Mouse (Mus musculus): ENCODE data around the gene Snx29.

Gene Snx29

DNA sequence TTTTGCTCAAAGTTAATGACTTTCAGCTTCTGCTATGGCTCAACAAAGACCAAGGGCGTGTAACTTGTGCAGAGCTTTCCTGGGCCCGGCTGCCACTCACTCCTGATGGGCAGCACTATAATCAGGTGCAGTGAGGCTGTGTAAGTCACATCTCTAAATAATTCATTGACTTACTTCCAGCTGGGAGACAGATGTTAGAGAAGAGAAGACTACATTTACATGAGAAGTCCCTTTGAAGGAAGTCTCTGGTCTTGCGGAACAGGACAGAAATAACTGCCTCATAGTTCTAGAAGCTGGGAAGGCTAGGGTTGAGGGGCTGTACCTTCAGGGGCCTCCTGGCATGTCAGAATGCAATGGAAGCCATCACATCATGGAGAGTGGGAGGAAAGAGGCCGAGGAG is 127.9 kb downstream of the Snx29 start:
- no peak for DNase-seq

DNA sequence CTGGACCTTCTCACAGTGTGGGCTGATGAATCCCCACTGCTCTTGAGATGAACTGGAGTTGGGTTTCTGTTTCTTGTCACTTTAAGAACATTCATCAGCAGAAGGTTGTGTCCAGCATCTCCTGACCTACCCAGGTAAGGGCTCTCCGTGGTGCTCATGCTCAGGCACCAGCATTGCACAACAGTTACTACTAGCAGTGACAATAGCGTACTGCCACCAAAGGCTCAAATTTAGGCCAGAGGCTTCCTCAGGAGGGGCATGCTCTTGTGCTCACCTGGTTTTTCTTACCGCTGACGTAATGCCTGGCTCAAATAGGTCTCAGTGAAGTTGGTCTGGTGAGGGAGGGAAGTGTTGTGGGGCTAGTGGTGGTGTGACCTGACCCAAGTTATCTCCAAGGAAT is 132.2 kb downstream of the Snx29 start:
- no peak for DNase-seq

DNA sequence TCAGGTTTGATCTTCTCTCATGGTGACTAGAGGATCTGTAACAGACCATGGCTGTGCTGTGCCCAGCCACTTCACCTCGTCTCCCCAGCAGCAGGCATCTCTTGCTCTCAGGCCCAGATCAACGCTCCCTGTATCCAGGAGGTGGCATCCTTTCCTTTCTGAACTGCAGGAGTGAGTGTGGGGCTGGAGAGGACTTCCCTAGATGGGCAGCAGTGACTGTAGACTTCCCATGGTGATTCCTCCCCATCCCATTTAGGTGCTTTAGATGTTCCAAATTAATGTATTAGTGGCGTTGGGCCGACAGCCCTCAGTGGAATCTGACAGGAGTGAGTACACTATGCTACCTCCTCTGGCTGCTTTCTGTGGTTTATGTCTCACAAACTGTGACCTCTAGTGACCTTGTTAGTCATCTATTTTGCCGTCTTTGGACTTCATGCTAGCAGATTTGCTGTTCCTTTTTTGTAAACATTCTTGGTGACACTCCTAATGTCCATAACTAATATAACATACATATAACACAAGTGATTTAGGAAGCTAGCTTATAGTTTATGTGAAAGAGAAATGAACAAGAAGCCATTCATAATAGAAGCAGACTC is 132.9 kb downstream of the Snx29 start:
- DNase-seq = no peak

DNA sequence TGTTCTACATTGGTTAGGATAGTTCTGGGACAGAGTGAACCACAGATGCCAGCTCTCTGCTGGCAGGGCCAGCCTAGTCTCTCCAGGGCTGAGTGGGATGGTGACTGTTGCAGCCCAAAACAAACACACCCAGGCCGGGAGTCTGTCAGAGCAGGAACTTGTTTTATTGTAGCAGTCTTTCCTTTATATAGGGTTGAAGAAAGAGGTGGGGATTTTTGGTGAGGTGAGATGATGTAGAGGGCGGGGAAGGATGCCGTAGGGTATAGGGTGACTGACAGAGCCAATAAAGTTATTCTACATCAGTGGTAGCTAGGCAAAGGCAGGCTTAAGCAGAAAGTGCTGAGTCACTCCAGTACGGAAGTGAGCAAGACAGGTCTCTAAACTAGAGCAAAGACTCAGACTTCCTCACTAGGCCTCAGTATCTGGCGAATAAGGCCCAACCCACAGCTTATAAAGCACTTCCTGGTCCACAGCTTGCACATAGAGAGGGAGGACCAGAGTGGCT is 133.5 kb downstream of the Snx29 start:
- DNase-seq = no peak

DNA sequence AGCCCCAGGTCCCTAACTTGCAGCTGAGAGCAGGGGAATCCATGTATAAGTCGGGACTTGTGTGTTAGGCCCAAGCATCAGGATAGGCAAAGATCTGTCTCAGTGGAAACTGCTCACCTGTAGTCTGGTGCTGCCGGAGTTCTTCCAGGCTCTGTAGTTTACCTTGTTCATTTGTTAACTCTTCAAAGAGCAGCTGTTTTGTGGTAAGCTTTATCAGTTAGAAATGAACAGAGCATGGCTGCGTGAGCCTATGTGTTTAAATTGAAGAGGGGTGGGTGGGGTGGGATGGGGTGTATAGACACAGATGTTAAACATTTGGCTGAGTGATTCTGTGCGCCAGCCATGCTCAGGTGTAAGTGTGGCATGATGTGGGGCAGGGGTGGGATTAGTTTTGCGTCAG is 134.4 kb downstream of the Snx29 start:
- no peak for DNase-seq

DNA sequence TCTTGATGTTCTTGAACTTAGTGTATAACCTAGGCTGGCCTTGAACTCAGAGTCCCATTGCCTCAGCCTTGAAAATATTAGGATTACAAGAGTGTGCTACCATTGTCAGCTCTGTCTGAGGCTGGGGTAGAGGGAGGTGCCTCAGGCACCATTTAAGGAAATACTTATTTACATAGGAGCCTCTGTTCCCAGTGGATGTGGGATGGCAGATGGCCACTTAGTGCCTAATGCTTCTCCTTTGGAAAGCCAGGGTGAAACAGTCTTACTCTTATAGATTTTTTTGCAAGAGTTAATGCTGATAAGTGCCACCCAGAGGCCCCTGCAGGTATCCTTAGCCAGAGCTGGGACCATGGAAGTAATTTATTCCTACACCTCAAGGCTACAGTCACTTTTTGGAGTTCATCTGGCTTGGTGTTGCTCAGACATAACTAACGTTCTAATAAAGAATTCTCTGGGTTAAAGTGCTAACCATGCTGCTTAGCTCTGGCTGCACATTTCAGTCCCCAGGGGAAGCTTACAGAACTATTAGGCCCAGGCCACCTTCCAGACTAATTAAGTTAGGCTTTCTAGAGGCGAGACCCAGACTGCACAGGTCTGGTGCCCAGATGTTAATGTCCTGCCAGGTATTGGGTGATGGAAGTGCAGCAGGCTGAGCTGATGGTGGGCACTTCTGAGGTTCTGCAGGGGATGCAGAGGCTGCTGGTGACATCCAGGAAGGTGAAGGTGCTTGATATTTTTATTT is 135.1 kb downstream of the Snx29 start:
- no peak for DNase-seq

DNA sequence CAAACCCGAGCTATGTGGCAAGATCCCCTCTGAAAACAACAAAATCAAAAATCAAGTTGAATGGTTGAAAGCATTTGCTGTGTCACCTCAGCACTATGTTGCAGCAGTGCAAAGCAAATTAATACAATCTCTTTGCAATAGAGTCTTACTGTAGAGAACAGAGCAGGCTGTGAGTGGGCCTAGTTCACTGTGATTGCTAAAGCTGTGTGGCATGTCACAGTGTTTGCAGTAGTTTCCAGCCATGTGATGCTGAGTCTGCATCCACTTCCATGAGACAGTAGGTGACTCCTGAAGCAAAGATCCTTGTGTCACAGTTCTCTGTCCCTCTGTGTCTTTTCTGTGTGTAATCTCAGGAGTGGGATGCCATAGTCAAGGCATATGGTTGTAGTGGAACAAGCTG is 137.5 kb downstream of the Snx29 start:
- no peak for DNase-seq

DNA sequence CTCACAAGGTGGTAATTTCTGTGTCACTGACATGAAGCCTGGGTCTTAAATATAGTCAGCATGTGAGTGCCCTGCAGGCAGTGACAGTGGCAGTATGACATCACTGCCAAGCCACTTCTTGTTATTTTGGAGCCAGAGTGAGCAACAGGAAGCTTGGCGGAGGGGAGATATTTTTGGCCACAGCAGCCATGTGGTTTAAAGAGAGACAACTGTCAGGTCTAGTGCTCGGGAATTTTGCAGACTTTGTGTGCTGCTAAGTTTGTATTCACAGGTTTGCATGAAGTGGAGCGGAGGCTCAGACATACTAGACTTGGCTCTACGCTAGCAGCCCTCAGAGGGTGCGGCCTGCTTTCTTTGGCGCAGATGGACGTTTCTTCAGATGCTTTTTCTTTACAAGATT is 138.9 kb downstream of the Snx29 start:
- DNase-seq = peak; percentile 33 to 50

DNA sequence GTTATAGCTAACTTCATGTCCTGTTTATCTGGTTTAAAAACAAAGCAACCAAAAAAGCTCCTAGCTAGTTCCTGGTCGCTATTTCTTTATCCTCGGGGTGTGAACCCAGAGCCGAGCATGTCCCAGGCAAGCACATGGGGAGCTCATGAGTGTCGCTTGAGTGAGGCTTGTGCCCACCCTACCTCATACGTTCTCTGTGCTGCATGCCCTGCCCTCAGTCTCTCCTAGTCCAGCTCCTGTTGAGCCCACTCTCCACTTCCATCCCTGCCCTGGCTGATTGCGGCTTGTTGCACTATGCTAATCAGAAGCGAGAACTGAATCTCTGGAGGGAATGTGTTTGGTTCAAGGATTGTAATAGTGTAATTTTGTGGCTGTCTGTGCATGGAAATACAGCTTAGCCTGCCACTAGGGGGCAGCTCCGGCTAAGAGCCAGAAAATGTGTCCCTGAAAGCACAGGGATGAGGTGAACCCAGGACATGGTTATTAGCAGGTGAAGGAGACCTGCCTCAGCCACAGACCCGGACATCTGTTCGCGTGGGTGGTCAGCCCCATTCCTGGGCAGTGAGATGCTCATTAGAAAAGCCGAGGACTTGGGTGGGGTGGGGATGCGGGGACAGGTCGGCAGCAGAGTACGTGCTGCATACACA is 145.9 kb downstream of the Snx29 start:
- DNase-seq = peak; percentile 87 to 88

DNA sequence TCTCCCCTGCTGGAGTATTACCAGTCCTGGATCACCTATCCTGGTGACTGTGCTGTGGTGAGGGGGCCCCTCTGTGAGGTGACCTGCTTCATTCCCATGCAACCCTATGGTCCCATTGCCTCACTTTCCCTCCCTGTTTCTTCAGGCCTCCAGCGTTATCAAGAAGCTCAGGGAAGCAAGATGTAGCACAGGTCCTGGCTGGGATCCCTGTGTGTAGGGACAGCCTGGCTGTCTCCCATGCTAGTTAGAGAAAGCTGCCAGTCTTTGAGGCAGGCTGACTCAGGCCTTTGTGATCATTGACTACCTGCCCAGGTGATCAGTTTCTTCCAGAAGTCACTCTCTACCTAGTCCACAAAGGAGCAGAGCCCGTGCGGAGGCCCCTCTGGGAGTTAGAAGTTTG is 146.8 kb downstream of the Snx29 start:
- peak in 1 of 2 experiments; percentile 30 for DNase-seq

DNA sequence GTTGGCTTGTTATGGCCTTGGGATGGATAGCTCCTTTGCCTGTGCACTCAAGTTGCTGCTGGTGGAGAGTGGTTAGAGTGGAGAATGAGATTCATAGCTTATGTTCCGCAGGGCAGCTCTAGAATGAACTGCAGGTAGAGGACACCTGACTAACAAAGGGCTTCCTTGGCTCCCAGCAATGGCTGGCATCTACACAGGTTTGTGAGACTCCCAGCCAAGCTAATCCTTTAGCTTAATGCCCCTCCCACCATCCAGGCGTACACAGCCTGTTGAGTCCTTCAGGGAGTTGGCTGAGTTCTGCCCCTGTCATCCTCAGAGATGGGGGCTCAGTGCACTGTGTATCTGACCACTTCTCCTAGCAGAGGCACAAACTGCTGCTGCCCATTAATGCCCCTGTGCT is 148.5 kb downstream of the Snx29 start:
- DNase-seq = peak in 1 of 2 experiments; percentile 19

DNA sequence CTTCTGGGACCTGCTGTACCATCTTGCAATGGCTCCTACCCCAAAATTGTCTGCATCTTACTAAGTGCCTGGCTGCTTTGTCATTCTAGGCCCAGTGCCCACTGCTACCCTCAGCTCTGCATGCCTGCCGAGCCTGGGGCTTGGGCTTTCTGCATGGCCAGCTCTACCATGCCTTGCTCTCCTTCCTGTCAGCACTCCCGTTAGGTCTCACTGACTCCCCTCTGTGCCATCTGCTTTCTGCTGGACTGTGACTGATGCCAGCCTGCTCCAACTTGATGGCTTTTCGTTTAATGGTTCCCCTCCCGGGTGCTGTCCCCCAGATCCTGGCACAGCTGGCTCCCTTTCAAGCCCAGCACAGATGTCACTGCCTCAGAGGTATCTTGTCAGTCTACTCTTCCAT is 150.1 kb downstream of the Snx29 start:
- peak; percentile 65 to 67 for DNase-seq

DNA sequence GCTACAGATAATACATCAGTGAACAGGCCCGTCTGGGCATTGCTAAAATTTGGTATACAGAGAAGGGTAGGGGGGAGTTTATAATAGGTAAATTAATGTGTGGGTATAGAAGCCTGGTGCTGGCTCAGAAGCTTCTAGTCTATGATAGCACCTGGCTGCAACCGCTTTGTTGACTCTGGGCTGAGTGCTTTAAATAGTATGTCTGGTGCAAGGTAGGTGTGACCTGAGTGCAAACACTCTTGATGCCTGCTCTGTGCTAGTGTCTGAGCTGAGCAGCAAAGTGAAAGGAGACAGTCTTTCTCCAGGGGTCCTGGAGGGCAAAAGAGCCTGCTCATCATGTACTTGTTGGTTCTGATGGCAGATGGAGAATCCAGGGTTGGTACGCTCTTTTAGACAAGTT is 150.8 kb downstream of the Snx29 start:
- DNase-seq = no peak

DNA sequence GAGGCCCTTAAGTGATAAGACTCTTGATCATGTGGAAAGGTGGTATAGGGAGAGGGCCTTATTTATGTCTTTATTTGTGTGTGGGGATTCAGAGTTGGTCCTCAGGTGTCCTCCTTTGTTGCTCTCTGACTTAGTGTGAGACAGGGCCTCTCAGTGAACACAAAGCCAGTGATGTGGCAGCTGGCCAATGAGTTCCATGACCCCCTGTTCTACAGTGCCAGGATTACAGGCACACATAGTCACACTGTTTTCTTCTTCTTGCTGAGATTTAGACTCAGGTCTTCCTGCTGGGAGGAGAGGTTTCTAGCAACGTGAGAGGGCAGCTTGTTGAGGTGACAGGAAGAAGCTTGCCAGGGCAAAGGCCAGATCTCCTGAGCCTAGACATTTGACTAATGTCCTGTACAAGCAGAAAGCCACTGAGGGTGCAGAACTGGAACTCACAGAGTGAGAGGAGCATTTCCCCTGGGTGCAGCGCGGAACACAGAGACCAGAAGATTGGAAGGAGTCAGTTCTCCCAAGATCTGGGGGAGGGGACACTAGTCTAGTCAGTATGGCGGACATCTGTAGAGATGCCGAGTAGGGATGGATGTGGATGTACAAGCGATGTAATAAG is 151.3 kb downstream of the Snx29 start:
- DNase-seq = no peak

DNA sequence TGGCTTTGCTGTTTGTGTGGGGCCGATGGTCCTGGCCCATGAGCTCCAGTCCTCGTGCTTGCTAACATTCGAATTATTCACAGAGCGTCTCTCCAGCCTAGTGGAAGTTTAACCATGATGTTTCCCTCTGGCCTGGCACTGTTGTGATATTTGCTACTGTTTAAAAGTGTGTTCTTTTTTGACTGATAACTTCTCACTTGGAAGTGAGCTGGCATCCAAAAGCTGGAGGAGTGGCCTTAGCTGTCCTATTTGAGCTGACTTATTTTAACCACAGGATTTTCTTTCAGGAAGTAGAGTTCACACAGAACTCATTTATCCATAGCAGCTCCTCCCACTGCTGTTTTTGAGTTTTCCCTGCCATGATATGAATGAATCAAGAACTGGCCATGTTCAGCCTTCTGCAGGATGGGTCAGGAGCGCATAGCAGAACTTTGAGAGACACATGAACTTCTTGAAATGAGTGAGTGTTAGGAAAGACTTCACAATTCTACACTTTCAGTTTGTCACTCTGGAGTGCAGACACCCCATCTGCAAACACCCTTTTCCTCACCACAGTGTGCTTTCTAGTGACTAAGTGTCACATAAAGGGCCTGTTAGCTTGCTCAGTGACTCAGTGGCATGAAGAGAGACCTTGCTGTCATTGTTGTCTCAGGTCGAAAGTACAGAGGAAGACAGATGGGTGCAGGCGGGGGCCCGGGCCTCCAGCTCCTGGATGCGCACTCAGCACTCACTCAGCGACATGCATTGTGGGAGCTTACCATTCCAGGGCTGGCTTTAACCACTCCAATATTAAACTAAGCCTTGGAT is 152.6 kb downstream of the Snx29 start:
- no peak for DNase-seq

DNA sequence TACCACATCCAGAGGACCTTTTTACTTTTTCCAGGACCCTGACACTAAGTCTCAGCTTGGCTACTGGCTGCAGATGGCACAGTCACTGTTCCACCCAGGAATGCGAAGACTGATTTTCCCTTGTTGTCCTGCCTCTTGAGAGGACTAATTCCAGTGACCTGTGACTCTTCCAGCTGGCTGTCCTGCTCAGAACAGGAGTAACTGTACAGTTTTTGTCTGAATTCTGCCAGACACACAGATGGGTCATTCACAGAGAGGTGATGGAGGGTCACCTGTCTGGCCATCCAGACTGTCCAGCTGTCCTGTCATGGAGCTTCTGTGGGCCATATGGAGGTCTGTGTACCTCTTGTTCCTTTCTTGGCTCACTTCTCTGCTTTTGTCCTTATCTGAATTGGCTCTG is 153.6 kb downstream of the Snx29 start:
- DNase-seq = no peak

DNA sequence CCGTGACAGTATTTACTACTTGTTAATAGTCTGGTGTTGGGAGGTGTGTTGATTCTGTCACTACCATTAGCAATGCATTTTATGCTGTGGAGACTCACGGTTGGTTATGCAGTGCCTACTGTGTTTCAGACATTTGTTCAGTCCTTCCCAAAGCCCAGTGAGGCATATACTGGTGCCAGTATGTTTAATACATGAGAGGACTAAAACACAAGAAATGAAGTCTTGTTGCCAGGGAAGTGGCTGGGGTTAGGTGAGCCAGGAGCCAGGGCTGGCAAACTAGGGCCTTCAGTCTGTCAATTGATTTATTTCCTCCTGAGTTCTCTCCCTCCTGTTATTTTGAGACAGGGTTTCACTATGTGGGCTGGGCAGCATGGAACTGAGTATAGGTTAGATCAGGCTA is 154.3 kb downstream of the Snx29 start:
- DNase-seq = no peak

DNA sequence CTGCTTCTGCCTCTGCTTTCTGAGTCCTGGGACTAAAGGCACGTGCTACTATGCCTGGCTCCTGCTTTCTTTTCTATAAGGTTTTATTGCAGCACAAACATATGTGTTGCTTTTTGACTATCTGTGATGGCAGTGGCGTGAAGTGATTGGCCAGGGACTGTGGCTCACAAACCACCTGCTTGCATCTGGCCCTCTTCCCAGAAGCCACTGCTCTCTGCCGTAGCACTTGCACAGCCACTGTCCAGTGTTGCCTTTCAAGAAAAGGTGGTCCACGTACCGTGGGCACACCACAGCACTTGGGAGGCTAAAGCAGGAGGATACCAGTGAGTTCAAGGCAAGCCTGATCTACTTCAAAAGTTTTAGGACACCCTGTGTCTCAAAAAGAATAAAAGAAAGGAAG is 154.9 kb downstream of the Snx29 start:
- DNase-seq = peak in 1 of 2 experiments; percentile 33

DNA sequence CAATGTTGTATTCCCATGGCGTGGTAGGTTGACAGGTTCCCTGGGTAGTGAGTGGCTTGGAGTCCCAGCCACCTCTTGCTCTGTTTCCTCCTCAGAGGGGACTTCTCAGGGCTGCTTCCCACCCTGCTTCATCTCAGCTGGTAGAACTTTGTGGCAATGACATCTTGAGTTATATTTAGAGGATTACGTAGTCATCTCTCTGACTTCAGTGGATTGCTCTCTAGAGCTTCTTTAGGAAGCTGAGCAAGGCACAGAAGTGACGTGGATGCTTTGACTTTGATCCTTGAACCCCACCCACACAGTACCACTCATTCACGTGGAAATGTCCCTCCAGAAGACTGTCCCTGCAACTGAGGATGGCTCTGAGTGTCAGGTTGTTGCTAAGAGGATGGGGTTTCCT is 156.9 kb downstream of the Snx29 start:
- DNase-seq = no peak

DNA sequence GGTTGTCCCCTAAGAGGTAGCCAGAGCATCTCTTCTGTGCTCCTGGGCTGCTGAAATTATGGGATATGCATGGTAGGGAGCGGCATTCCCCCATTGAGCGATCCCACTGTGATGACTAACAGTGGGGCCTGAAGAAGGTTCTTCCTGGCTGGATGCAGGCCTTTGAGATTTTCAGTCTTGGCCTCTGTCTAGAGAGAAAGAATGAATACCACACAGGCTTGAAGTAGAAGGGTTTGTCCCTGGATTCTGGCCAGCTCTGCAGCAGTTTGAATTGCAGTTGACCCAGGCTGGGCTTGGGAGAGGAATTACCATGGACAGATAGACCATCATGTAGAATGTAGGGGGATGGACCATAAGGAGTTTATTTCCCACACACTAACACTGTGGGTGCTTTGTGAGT is 159.5 kb downstream of the Snx29 start:
- no peak for DNase-seq

DNA sequence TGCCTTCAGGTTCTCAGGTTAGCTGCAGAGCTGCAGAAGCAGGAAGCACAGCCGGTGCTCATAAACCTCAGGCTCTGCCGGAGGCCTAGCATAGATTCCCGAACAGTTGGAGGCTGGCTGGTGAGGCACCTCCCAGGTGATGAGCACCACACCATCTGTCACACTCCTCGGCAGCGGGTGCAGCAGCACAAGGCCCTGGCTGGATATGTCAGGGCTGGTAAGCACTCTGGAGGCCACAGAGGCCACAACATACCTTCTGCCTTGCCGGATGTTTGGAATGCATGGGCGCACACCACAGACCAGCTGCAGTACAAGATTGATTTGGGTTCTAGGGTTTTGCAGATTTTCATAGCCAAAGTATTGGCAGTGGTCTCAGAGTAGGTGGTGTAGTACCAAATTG is 172.2 kb downstream of the Snx29 start:
- DNase-seq = peak; percentile 40 to 41

DNA sequence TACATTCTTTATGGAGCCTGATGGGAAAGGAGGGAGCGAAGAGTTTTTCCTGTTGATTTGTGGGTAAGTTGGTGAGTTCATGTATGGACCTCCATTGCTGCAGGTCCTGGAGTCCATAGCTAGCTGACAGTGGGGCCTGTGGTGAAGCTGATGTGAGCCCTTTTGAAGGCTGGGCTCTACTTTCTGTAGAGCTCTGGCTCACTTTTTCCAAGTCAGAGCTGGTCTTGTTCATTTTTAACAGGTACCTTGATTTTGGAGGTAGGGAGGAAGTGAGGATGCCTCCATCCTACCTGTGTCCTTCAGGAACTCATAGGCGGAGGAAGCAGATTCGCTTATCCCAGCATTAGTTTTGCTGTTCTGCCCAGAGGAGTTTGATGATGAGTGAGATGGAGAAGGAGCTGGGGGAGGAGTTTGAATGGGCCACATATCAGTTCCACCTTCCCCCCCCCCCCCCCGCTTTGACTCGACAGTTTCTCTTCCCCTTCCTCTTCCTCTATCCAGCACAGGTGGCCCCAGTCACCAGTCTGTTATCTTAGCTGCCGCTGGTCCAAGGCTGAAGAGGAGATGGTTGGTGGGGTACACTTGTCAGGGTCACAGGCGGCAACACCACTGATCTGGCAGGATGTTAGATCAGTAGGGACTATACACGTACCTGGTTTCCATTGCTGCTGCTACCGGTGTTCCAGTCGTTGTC is 173.4 kb downstream of the Snx29 start:
- DNase-seq = no peak
